Mouse (Mus musculus): Measurements from ENCODE around the gene Zbtb38. TPM values are rescaled to one million over a fixed set of nuclear protein-coding genes. Genes with fewer than 3 reads are reported as not detected.
A peak's percentile ranks its signal among the peaks of the same experiment; 100 is the strongest.

Zbtb38 gene
- total RNA-seq (2015; ENCODE audit: low replicate concordance) = 4.8 and 7.1 TPM in 2 replicates
- 4.9 and 6.0 TPM in 2 replicates for total RNA-seq (2017; ENCODE audit: low replicate concordance)

DNA sequence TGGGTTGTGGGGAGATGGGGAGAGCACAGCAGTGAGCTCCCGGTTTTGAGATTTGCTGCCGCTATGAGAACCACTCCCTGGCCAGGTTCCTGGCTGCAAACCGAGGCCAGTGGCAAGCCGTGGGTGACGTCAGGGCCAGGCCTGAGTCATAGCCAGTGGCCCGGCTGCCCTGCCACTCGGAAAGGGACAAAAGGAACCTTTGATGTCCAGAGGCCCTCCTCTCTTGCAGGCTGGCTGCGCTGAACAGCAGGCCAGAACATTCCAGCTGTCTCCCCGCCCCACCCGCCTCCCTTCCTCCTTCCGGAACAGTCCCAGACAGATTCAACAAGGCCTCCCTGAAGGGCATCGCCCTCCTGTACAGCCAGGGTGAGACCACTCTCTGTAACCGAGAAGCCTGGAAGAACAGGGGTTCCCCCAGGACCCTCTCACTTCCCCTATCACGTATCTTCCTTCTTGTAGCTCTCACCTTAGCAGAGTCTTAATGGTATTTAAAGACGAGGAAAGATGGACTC is at the start of gene Zbtb38:
Gene Zbtb38 (minus strand): TSS at position 229 of the 512 bp plus-strand sequence.
- no peak for ATAC-seq (replicated peaks; ENCODE audit: low FRiP score, poor library complexity, severe bottlenecking)

DNA sequence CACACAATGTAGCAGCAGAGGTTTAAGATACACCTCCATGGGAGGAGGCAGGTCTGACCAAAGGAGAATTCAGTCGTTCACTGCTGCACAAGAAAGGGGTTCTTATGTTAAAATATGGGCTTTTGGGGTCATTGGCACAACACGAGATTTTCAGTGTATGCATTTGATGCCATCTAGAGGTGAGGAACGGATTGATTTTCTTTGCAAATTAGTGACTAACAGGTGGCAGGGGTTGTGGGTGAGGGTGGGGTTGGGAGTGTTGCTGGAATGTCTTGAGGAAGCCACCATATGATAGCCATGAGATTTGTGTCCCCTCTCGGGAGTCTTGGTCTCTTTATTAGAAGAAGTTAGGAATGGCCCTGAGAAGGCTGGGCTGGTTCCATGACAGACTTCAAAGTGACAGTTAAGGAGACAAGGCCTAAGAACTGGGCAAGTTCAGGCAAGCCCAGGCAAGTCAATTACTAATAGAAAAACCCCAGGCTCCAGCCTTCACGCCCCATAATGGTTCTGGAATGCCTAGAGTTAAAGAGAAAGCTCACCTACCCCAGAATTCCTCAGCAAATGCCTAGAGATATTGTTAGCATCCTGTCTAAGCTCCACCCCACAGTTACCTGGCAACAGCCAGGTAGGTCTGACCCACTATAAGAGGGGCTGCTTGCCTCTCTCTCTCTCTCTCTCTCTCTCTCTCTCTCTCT is 47.6 kb upstream of the Zbtb38 start:
- ATAC-seq (replicated peaks; ENCODE audit: low FRiP score, poor library complexity, severe bottlenecking) = no peak

DNA sequence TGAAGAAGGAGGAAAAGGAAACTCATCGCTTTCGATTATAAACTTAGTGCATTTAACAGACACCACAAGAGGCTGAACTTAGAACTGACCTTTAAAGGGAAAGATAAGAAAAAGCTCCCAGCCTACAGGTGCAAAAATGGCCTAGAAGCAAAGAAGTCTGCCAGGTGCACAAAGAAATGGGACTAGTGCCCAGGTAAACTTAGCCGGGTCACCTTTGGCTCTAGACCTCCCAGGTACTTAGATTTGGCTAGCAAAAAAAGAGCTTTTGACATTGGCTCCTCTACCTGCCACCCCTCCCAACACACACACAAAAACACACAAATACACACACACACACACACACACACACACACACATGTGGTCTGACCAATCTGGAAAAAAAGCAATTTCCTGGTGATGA is 44.7 kb upstream of the Zbtb38 start:
- ATAC-seq (replicated peaks; ENCODE audit: low FRiP score, poor library complexity, severe bottlenecking) = no peak

DNA sequence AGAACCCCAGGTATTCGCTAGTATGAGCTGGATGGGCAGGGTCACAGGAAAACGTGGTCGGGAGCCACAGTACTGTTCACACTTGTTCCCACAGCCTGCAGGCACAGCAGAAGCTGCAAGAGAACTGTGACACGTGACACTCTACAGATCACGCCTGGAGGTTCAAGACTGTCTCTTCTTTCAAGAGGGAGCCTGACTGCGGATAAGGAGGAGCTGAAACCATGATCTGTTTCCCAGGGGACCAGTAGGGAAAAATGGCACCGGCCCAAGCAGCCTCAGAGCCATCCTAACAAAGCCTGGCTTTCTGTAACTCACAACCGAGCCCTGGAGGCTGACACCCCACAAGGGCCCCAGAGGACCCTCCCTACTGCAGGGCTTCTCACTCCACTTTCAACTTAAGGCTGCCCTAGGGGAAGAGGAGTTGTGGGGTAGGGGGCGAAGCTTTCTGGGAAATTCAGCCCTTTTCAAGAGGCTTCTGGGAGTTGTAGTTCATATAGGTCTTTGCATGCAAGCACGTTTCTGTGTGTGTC is 42.8 kb upstream of the Zbtb38 start:
- no peak for ATAC-seq (replicated peaks; ENCODE audit: low FRiP score, poor library complexity, severe bottlenecking)

DNA sequence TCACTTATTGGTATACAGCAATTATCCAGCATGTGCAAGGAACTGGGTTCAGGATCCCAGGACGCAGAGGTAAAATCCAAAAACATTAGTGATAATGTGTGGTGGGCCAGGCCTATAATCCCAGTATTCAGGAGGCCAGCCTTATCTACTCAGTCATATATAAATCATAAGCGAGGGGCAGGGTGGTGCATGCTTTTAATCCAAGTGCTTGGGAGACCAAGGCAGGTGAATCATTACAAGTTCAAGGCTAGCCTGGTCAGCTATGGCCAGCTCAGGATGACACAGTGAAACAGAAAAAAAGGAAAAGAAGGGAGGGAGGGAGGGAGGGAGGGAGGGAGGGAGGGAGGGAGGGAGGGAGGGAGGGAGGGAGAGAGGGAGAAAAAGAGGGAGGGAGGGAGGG is 42.0 kb upstream of the Zbtb38 start:
- no peak for ATAC-seq (replicated peaks; ENCODE audit: low FRiP score, poor library complexity, severe bottlenecking)

DNA sequence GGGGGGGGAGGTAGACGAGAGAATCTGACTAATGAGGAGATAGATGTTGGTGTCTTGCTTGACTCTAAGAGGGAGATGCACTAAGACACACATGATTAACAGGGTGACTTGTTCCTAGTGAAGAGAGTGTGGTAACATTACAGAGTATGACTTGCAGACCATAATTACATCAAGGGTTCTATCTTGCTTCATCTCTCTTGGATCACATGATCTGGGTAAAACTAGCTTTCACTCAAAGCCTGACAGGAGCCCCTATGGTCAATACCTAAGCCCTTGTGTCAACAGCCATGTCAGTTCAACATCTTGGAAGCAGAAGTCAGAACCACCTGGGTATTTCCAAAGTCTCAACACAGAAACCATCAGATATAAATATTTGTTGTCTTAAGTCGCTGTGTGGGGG is 39.9 kb upstream of the Zbtb38 start:
- ATAC-seq (replicated peaks; ENCODE audit: low FRiP score, poor library complexity, severe bottlenecking) = no peak

DNA sequence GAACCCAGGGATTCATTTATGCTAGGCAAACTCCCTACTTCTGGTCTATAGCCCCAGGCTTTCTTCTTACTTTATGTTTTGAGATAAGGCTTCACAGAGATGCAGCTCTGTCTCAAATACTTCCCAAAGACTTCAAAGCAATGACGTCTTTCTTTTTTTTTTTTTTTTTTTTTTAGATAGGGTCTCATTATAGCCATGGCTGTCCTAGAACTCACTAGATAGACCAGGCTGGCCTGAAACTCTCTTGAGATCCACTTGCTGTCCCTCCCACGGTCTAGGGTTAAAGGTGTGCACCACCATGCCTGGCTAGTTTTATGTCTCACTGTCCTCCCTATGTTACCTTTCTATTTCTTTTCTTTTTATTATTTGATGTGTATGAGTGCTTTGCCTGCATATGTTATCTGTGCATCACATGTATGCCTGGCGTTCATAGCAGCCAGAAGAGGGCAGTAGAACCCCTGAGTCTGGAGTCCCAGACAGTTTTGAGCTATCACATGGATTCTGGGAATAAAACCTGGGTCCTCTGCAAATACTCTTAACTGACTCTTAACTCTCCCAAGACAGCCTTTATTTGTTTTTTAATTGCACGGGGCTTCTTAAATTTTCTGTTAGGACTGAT is 37.9 kb upstream of the Zbtb38 start:
- no peak for ATAC-seq (replicated peaks; ENCODE audit: low FRiP score, poor library complexity, severe bottlenecking)

DNA sequence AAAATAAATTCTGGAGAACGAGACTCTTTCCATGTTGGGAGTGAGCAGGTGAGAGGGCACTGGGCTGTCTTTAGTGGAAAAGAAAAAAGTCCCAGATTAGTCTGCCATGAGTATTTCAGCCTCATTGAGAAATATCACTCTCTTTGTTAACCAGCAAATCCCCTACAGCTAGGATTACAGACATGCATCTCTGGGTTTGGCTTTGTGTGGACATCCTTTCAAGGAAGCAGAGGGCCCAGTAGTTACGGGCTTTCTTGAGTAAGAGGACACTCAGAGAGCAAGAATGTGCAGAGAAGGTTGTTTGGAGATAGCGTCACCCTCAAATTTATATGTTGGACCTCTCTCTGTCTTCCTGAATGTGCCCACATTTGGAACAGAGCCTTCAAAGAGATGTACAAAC is 37.3 kb upstream of the Zbtb38 start:
- ATAC-seq (replicated peaks; ENCODE audit: low FRiP score, poor library complexity, severe bottlenecking) = no peak

DNA sequence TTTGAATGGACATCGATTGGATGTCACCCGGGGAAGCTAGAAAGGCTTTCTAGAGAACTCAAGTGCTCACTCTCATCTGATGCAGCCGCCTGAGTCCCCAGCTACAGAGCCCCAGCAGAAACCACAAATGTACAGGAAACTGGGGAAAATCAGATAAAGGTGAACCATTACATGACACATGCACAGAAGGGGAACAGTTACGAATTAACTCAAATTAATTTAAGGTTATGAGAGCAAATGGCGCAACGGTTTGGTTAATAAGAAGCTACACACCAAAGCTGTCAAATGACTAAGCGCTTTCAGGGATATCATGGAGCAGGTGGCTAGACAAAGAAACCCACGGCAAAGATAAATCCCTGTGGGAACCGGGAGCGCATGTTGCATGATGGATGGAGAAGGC is 35.2 kb upstream of the Zbtb38 start:
- no peak for ATAC-seq (replicated peaks; ENCODE audit: low FRiP score, poor library complexity, severe bottlenecking)

DNA sequence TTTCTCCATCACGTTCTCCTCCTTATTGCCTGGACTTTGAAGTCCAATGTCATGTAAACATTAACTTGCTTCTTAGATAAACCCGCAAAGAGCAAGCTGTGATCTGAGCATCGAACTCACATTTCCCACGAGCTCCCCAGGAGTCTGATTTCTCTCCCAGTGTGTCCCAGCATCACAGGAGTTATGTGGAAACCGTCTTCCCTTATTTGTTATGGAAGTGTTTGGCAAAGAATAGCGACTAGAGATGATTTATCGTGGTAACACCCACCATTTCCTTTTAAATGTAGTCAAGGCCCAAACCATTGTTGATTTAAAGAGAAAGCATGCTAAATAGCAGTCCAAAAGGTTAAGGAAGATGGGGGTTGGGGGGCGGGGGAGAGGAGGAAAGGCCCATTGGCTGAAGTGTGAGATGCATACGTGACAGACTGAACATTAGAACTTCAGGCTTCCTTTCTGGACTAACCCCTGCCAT is 33.3 kb upstream of the Zbtb38 start:
- no peak for ATAC-seq (replicated peaks; ENCODE audit: low FRiP score, poor library complexity, severe bottlenecking)

DNA sequence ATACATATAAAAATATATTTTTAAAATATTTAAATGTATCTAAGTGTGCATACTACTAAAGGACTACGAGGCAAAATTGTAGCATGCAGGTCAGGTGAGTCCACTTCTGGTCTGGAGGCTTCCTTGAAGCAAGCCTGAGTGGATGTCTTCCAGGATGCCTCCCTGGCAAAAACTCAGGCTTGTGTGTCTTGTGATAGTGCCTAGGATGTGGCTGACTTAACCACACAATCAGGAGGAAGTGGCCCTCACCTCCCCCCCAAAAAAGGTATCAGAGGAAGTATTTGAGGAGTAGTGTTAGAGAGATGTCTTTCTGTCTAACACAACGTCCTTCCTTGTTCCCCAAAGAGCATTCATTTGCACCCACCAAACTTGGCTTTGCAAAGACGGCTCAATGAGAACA is 32.6 kb upstream of the Zbtb38 start:
- ATAC-seq (replicated peaks; ENCODE audit: low FRiP score, poor library complexity, severe bottlenecking) = no peak

DNA sequence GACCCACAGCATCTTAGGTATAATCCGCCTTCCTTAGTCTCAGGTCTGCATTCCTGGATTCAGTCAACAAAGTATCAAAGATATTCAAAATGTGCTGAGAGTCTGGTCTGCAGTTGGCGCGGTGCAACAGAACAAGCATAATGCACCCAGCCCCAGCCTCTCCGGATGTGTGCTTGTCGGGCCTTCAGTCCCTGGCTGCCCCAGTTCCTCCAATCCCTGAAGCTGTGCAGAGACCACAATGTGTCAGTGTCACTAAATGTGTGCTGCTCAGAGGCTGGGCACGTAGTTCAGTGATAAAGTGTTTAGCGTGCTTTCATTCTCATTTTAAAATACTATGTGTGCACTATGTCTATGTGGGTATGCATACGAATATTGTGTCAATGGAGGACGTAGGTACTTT is 31.0 kb upstream of the Zbtb38 start:
- ATAC-seq (replicated peaks; ENCODE audit: low FRiP score, poor library complexity, severe bottlenecking) = no peak

DNA sequence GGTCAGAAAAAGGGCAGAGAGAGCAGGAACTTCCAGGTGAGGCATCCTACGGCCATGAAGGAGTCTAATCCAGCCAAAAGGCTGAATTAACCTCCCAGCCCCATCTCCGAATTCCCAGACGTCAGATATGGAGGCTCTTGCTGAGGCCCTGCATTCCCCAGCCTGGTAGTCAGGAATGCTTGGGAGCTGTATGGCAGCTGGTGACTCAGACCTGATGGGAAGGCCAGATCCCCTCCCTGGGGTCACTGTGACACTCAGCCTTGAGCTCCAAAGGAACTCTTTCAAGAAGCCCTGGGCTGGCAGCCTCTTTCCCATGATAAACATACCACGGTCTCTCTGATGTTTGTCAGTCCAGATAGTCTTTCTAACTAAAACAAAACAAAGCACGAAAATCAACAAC is 30.6 kb upstream of the Zbtb38 start:
- ATAC-seq (replicated peaks; ENCODE audit: low FRiP score, poor library complexity, severe bottlenecking) = no peak

DNA sequence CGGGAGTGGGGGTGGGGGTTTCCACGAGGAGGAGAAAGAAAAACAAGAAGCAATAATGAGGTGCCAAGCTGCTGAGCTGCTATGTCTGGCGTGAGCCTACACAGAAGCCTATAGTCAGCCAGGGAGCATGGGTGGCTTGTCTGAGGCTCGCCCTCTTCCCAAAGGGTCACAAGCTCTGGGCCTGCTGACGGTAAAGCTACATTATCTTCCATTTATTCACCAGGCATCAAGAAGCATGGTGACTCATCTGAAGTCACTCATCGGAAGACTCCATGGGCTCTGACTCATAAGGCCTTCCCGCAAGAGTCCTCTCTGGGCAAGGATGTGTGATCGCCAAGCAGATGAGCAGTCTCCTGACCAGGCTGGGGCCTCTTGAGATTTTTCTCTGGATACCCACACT is 29.4 kb upstream of the Zbtb38 start:
- no peak for ATAC-seq (replicated peaks; ENCODE audit: low FRiP score, poor library complexity, severe bottlenecking)

DNA sequence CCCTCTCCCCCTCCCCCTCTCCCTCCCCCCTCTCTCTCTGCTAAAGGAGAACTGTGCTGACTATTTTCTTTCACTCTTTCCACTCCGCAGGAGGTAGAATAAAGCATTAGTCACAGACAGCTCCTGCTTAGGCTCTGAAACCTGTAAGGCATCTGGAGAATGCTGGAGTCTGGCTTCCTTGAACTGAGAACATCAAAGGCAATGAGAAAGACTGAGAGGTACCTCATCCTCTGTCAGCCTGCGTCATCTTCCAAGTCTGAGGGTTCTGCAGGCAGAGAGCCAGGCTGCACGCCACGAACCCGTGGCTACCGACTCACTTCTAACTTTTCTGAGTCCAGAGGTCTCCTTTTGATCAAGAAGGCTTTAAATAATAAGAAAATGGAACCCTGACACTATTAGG is 20.5 kb upstream of the Zbtb38 start:
- no peak for ATAC-seq (replicated peaks; ENCODE audit: low FRiP score, poor library complexity, severe bottlenecking)

DNA sequence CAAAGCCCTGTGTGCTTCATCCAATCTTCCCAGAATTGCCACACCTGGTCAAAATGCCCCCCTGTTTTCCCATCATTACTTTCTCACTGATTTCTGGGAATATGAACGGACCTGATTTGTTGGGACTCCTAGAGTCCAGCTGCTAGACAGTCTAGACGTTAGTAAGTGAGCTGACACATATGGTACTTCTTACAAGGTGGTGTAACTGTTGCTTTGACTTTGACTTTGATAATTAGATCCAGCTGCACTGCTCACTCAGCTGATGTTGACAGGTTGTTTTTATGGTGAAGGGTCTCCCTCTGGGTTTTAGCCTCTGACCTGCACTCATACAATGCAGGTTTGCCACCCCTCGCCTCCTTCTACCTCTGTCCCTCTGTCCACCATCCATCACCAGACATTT is 17.8 kb upstream of the Zbtb38 start:
- no peak for ATAC-seq (replicated peaks; ENCODE audit: low FRiP score, poor library complexity, severe bottlenecking)

DNA sequence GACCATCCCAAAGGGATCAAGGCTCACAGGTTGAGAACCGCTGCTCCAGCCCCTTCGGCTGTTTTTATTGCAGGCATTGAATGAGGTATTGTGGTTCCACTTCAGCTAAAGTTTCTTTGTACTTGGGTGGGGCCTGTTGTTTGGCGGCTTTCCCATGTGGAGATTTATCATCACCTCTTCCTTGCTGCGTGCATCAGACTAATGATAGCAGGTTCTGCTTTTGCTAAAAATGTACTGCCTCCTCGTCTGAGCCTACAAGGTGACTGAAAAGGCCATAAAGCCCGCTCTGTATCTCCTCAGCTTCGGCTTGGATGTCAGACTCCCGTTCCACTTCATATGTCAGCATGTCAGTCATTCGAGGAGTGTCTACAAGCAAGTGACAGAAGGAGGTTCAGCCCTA is 17.0 kb upstream of the Zbtb38 start:
- no peak for ATAC-seq (replicated peaks; ENCODE audit: low FRiP score, poor library complexity, severe bottlenecking)

DNA sequence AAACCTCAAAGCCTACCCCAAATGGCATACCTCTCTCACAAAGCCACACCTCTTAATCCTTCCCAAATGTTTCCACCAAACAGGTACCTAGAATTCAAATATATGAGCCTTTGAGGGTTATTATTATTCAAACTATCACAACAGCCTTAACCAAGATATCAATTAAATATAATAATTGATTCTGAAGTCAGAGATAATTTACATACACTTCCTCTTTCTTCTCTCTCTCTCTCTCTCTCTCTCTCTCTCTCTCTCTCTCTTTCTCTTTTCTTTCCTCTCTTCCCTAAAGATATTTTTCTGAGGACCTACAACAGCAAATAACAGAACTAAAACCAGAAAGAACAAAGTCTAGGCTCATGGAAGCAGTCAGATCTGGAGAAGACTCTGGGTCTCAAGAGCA is 15.2 kb upstream of the Zbtb38 start:
- ATAC-seq (replicated peaks; ENCODE audit: low FRiP score, poor library complexity, severe bottlenecking) = no peak

DNA sequence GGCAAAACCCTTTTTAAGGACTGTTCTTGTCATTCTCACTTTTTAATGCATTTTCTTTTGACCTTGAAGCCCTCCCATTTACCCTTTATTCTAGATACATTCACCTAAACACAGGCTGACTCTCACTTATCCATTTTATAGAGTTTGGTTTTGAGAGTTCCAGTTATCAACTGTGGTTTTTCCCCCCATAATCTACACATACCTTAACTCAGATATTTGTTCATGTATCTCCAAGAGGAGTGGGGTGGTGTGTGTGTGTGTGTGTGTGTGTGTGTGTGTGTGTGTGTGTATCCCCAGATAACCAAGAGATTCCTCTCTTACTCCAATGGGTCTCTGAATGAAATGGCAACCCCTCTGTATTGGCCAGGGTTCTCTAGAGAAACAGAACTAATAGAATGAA is 13.4 kb upstream of the Zbtb38 start:
- ATAC-seq (replicated peaks; ENCODE audit: low FRiP score, poor library complexity, severe bottlenecking) = no peak

DNA sequence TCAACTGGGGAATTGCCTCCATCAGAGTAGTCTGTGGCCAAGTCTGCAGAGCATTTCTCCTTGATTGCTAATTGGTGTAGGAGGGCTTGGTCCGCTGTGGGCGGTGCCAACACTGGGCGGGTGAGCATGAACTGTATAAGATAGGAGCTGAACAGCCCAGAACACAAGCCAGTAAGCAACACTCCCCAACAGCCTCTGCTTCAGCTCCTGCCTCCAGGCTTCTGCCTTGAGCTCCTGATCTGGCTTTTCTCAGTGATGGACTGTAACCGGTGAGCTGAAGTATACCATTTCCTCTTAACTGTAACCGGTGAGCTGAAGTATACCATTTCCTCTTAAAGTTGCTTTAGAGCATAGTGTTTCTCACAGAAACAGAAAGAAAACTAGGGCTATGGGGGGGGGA is 12.8 kb upstream of the Zbtb38 start:
- peak; percentile 99 for ATAC-seq (replicated peaks; ENCODE audit: low FRiP score, poor library complexity, severe bottlenecking)
